Mouse (Mus musculus) C2C12 (cell line): Measurements from ENCODE around the gene Cpsf4. TPM values are rescaled to one million over a fixed set of nuclear protein-coding genes. Genes with fewer than 3 reads are reported as not detected.

Experiments used
- H3K27me3 ChIP-seq: one replicate; pipeline ENCODE4 v1.6.1; 2011; ENCODE audit not compliant: control insufficient read depth, insufficient read depth, insufficient read length
- H3K36me3 ChIP-seq: one replicate; pipeline ENCODE4 v1.6.1; 2011; ENCODE audit not compliant: control insufficient read depth, insufficient read depth
- H3K4me3 ChIP-seq: one replicate; pipeline ENCODE4 v1.5.1; 2011; ENCODE audit warnings: mild to moderate bottlenecking, control low read depth; ENCODE audit not compliant: poor library complexity, insufficient read depth, severe bottlenecking
- H3K79me2 ChIP-seq: one replicate; pipeline ENCODE4 v1.6.1; 2011; ENCODE audit not compliant: control insufficient read depth, insufficient read depth
- H3K79me3 ChIP-seq: one replicate; pipeline ENCODE4 v1.6.1; 2011; ENCODE audit warnings: low read depth, control low read depth
- H3ac ChIP-seq: one replicate; pipeline ENCODE3; 2011; ENCODE audit warnings: low read depth; ENCODE audit not compliant: control insufficient read depth, insufficient read length
- CEBPB ChIP-seq: IDR thresholded peaks from one replicate; pipeline ENCODE4 v1.6.1; 2011; ENCODE audit warnings: low read depth, mild to moderate bottlenecking, control low read depth, moderate library complexity
- CTCF ChIP-seq: IDR thresholded peaks from one replicate; pipeline ENCODE4 v1.5.1; 2011; ENCODE audit not compliant: control insufficient read depth, insufficient read depth, insufficient read length
- FOSL1 ChIP-seq: IDR thresholded peaks from one replicate; pipeline ENCODE4 v1.8.0; 2011; ENCODE audit warnings: mild to moderate bottlenecking, low read length; ENCODE audit not compliant: poor library complexity, insufficient read depth, severe bottlenecking
- MAX ChIP-seq: IDR thresholded peaks from one replicate; pipeline ENCODE4 v1.6.1; 2011; ENCODE audit warnings: mild to moderate bottlenecking, control low read depth
- MYOD1 ChIP-seq: IDR thresholded peaks from one replicate; pipeline ENCODE4 v1.6.1; 2011; ENCODE audit warnings: low read depth; ENCODE audit not compliant: control insufficient read depth, insufficient read length
- MYOG ChIP-seq: IDR thresholded peaks from one replicate; pipeline ENCODE4 v1.6.1; 2011; ENCODE audit not compliant: control insufficient read depth, insufficient read length; ENCODE audit errors: extremely low read depth
- USF1 ChIP-seq: IDR thresholded peaks from one replicate; pipeline ENCODE4 v1.6.1; 2011; ENCODE audit warnings: low read depth, mild to moderate bottlenecking, control low read depth, moderate library complexity
- polyA plus RNA-seq: library from polyadenylated mRNA; unstranded; fragments of >200 nt; fragmentation: generic; extraction: Trizol; gene quantifications from one replicate; pipeline ENCODE4 v1.2.1, GENCODE M21; 2012; ENCODE audit warnings: missing spikeins

Gene Cpsf4
- polyA plus RNA-seq, 1 experiment: 47.7 TPM

DNA sequence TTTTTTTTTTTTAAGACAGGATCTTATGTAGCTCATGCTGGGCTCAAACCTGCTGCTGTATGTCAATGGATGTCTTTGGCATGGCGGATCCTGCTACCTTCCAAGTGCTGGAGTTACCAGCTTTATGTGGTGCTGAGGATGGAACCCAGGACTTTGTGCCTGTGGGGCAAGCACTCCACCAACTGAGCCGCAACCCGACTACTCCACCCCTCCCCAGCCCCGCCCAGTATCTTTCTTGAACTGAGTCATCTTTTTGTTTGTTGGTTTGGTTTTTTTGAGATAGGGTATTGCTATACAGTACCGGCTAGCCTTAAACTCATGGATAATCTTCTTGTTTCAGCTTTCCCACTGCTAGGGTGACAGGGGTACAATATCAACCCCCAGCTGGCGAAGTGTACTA is 22.4 kb downstream of the Cpsf4 start:
- peaks cover 61% of the 10 kb centered on the region for H3K79me2 ChIP-seq

DNA sequence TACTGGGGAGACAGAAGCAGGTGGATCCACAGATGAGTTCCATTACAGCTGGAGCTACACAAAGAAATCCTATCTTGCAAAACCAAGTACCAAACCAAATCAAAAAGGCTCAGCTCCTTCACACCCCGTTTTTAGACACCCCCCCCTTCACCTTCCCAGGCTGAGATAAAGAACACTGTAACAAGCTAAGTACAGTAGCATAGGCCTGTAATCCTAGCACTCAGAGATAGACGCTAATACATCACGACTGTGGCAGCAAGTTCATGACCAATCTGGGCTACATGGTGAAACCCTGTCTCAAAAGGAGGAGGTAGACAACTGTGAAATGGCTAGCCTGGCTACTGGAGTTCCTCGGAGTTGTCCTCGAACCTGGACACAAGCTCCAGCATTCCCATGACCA is 23.4 kb downstream of the Cpsf4 start:
- Histone ChIP-seq H3K79me3 (peaks cover 47% of the 10 kb centered on the region), H3K4me3 (peak overlapping the region; percentile 90), H3K36me3 (peaks cover 23% of the 10 kb centered on the region), H3ac (peak overlapping the region; percentile 93), H3K79me2 (peaks cover 60% of the 10 kb centered on the region), H3K27me3 (no peaks in the 10 kb centered on the region)
- no peak for TF ChIP-seq FOSL1
- TF ChIP-seq CEBPB: no peak
- no peak for TF ChIP-seq USF1
- TF ChIP-seq MYOG: no peak
- TF ChIP-seq CTCF: no peak
- TF ChIP-seq MAX: no peak
- TF ChIP-seq MYOD1: no peak

More for the DNA sequence above, 22.4 kb downstream of the Cpsf4 start:
- Histone ChIP-seq H3ac (no peak overlapping the region), H3K27me3 (no peaks in the 10 kb centered on the region), H3K4me3 (no peak overlapping the region), H3K79me3 (peaks cover 47% of the 10 kb centered on the region), H3K36me3 (peaks cover 29% of the 10 kb centered on the region)
- TF ChIP-seq MYOG (no peak), MYOD1 (no peak), MAX (no peak), USF1 (no peak), CEBPB (no peak), FOSL1 (no peak), CTCF (no peak)

DNA sequence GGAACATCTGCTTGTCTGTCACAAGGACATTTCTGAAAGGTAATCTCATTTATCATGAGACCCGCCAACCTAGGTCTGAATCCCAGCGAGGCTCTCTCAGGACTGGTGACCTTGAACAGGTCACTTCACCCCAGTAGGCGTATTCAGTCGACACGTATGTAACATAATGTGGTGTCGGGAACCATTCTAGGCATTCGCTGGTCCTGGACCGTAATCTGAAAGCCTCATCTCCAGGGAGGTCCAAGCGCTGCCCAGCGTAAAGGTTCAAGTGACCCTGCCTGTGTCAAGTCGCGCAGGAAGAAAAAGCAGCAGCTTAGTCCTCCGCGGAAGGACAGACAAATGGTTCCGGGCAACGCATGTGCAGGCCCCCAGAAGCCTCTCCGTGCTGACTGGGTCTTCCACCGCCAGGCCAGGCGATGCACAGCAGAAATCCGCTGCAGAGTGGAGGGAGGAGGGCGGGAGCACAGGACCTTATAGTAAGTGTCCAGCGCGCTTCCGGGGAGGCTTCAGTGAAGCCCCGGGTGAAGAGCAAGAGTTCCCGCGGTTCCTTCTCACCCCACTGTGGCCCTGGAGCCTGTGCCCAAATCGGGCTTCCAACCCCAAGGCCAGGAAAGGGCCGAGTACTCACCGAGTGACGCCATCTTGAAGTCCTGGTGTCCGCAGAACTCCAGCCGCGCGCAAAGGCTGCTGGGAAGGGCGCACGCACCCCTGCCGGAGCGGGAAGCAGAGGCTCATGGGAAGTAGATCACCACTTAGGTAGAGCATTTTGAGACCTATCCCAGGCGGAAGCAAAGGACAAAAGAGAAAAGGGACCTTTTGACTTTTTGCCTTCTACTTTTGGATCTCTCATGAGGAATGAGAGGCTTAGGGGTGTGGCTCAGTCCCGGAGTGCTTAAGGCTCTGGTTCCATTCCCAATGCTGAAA is 24.1 kb downstream of the Cpsf4 start:
- TF ChIP-seq MAX (peak; percentile 80), MYOG (no peak)
- peak overlapping the region; percentile 93 for H3ac ChIP-seq
- H3K27me3 ChIP-seq: no peaks in the 10 kb centered on the region
- peaks cover 45% of the 10 kb centered on the region for H3K79me3 ChIP-seq
- H3K79me2 ChIP-seq: peaks cover 52% of the 10 kb centered on the region
- H3K4me3 ChIP-seq: peak overlapping the region; percentile 90
- H3K36me3 ChIP-seq: peaks cover 17% of the 10 kb centered on the region

DNA sequence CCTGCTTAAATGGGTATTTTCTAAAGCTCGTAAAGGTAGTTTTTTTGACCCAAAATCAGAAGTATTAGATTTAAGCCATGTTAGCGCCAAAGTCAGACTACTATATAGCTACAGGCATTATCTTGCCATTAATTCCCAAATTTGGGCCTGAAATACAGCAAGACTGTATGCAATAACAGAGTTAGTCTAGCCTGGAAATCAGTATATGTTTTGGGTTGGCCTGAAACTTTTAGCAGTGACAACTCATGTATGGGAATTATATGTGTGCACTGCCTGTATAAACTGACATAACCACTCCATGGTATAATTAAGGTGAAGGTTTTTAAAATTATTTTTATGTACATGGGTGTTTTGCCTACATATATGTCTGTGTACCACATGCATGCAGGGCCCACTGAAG is 24.9 kb downstream of the Cpsf4 start, which contains the start of gene Atp5j2:
Gene Atp5j2 (minus strand): TSS at position 101 of the 400 bp plus-strand sequence.
- TF ChIP-seq USF1: no peak
- TF ChIP-seq CEBPB: no peak
- no peak for TF ChIP-seq CTCF
- TF ChIP-seq MYOG: no peak
- TF ChIP-seq MAX: no peak
- TF ChIP-seq FOSL1: no peak
- TF ChIP-seq MYOD1: no peak
- Histone ChIP-seq H3K79me3 (peaks cover 42% of the 10 kb centered on the region), H3K79me2 (peaks cover 44% of the 10 kb centered on the region), H3ac (peak within 1 kb of the TSS; percentile 93), H3K27me3 (no peaks in the 10 kb centered on the region), H3K4me3 (peak within 1 kb of the TSS; percentile 90), H3K36me3 (peaks cover 9% of the 10 kb centered on the region)

DNA sequence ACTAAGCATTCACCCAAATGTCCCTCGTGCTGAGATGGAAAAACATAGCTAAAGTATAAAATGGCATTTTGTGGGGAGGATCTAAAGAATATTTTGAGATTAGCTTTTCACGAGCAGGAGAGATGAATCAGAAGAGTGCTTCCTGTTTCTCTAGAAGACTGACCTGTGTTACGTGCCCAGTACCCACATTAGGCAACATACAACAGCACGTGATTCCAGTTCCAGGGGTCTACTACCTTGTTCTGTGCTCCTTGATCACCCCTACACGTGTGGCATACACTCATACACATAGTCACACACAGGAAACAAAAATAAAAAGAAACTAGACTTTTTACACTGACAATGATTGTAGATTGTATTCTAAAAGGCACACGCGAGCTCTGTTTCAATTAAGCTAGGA is 33.4 kb downstream of the Cpsf4 start:
- Histone ChIP-seq H3K4me3 (no peak overlapping the region), H3ac (no peak overlapping the region), H3K79me2 (no peaks in the 10 kb centered on the region), H3K36me3 (no peaks in the 10 kb centered on the region), H3K27me3 (no peaks in the 10 kb centered on the region), H3K79me3 (peaks cover 4% of the 10 kb centered on the region)
- TF ChIP-seq CEBPB (no peak), CTCF (no peak), USF1 (no peak), MYOG (no peak), MAX (no peak), MYOD1 (no peak), FOSL1 (no peak)
